Mouse (Mus musculus) heart, embryonic 10.5 days (tissue): ENCODE measurements at regions not wholly inside any gene's neighbourhood (a gene's known extent, or its start where the extent isn't known, plus 50 kb on each side); places are given as distances from the start of the nearest gene placed in this dataset.
A peak's percentile ranks its signal among the peaks of the same experiment; 100 is the strongest.

Experiments used
- DNase-seq: peaks from one replicate; pipeline ENCODE4 v3.0.0-alpha.2; 2017; ENCODE audit warnings: low spot score
- H3K27ac ChIP-seq: fragments of 300-500 bp; sonication (generic); 2 replicates; pipeline ENCODE4 v1.5.1; 2016; ENCODE audit warnings: mild to moderate bottlenecking
- H3K27me3 ChIP-seq: fragments of 300-500 bp; sonication (generic); 2 replicates; pipeline ENCODE4 v1.6.1; 2016; ENCODE audit warnings: mild to moderate bottlenecking; ENCODE audit not compliant: poor library complexity, insufficient read depth, severe bottlenecking
- H3K36me3 ChIP-seq: fragments of 300-500 bp; sonication (generic); 2 replicates; pipeline ENCODE4 v1.6.1; 2016; ENCODE audit warnings: mild to moderate bottlenecking, moderate library complexity
- H3K4me1 ChIP-seq: fragments of 300-500 bp; sonication (generic); 2 replicates; pipeline ENCODE4 v1.6.1; 2016; ENCODE audit warnings: mild to moderate bottlenecking
- H3K4me3 ChIP-seq: fragments of 300-500 bp; sonication (generic); 2 replicates; pipeline ENCODE4 v1.5.1; 2016; ENCODE audit warnings: mild to moderate bottlenecking, moderate library complexity
- H3K9me3 ChIP-seq: fragments of 300-500 bp; sonication (generic); 2 replicates; pipeline ENCODE4 v1.6.1; 2016; ENCODE audit warnings: mild to moderate bottlenecking, moderate library complexity
- WGBS: fragments of 180-500 bp; shearing (Covaris S2); methylation state at CpG from one replicate; pipeline ENCODE4 v1.1.7; 2016; 5-methylcytosine and 5-hydroxymethylcytosine counted together

DNA sequence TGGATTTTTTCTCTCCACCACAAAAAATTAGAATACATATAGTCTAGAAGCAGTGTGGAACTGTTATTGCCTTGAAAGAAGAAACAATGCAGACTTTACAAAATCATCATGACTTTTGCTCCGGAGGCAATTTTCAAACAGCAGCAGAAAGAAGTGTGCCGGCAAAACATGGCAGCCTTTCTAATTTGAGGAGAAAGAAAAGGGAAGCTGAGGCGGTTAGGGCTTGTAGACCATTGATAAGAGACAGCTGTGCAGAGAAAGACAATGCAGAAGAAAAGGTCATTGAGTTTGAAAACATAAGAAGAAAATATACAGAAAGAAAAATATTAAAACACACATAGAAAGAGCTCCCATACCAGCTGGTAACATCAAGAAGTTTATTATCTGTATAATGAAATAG, 54.1 kb upstream of the Hoxc13 start:
- H3K27me3 ChIP-seq, result no peaks in the 10 kb centered on the region; the same call in none of the 2 replicates
- no peaks in the 10 kb centered on the region for H3K4me1 ChIP-seq
- H3K36me3 ChIP-seq, result no peaks in the 10 kb centered on the region
- DNase-seq, result peak; percentile 24
- H3K27ac ChIP-seq, result no peak overlapping the region
- no peaks in the 10 kb centered on the region for H3K9me3 ChIP-seq
- 83% methylated on average over 3 of the region's 3 CpGs for WGBS
- no peak overlapping the region for H3K4me3 ChIP-seq
